Mouse (Mus musculus): ENCODE data around the gene Wdfy3. TPM values are rescaled to one million over a fixed set of nuclear protein-coding genes. Genes with fewer than 3 reads are reported as not detected.

Gene Wdfy3
- polyA plus RNA-seq, 1 experiment from 2014 or later: 17.2 TPM

GRCm38 (mm10) chr5:102071241-102071640, 1.5 kb upstream of the Wdfy3 start:
- Histone ChIP-seq H3K27me3 (replicated peaks; ENCODE audit: low read depth, poor library complexity, severe bottlenecking) (no peaks in the 10 kb centered on the region), H3K9me3 (no peaks in the 10 kb centered on the region), H3K27ac (replicated peaks) (no peak overlapping the region), H3K36me3 (replicated peaks) (peaks cover 16% of the 10 kb centered on the region), H3K4me3 (peak overlapping the region; percentile 95; the same call in 1 of the 2 replicates), H3K4me1 (peaks cover 47% of the 10 kb centered on the region)
- DNase-seq (ENCODE audit: low spot score): no peak
- 49% methylated on average over 3 of the region's 3 CpGs for WGBS

- DNase-seq (ENCODE audit: low spot score): no peak
- Histone ChIP-seq H3K27ac (replicated peaks) (peak overlapping the region; percentile 66), H3K4me3 (peak overlapping the region; percentile 95), H3K9me3 (no peaks in the 10 kb centered on the region), H3K27me3 (replicated peaks; ENCODE audit: low read depth, poor library complexity, severe bottlenecking) (no peaks in the 10 kb centered on the region), H3K36me3 (replicated peaks) (peaks cover 20% of the 10 kb centered on the region), H3K4me1 (peaks cover 47% of the 10 kb centered on the region)
- WGBS: 21% methylated on average over 4 of the region's 4 CpGs
Observed at GRCm38 (mm10) chr5:102070788-102071187, 1.1 kb upstream of the Wdfy3 start.

- H3K27ac ChIP-seq (replicated peaks): peak overlapping the region; percentile 100
- no peaks in the 10 kb centered on the region for H3K9me3 ChIP-seq
- H3K36me3 ChIP-seq (replicated peaks): peaks cover 24% of the 10 kb centered on the region
- no peak for DNase-seq (ENCODE audit: low spot score)
- peaks cover 47% of the 10 kb centered on the region for H3K4me1 ChIP-seq
- peak overlapping the region; percentile 95 for H3K4me3 ChIP-seq
- 8% methylated on average over 6 of the region's 6 CpGs for WGBS
- H3K27me3 ChIP-seq (replicated peaks; ENCODE audit: low read depth, poor library complexity, severe bottlenecking): no peaks in the 10 kb centered on the region
Observed at GRCm38 (mm10) chr5:102070414-102070768, 670 bp upstream of the Wdfy3 start.

GRCm38 (mm10) chr5:102069051-102069766, 512 bp downstream of the Wdfy3 start:
- no peaks in the 10 kb centered on the region for H3K9me3 ChIP-seq
- H3K27ac ChIP-seq (replicated peaks): peak overlapping the region; percentile 100
- peak overlapping the region; percentile 95 for H3K4me3 ChIP-seq
- peak; percentile 80 for DNase-seq (ENCODE audit: low spot score)
- under 1% methylated on average over 89 of the region's 92 CpGs for WGBS
- H3K4me1 ChIP-seq: peaks cover 50% of the 10 kb centered on the region
- no peaks in the 10 kb centered on the region for H3K27me3 ChIP-seq (replicated peaks; ENCODE audit: low read depth, poor library complexity, severe bottlenecking)
- peaks cover 31% of the 10 kb centered on the region for H3K36me3 ChIP-seq (replicated peaks)

GRCm38 (mm10) chr5:102066458-102066857, 3.3 kb downstream of the Wdfy3 start:
- Histone ChIP-seq H3K4me3 (no peak overlapping the region), H3K27ac (replicated peaks) (no peak overlapping the region), H3K27me3 (replicated peaks; ENCODE audit: low read depth, poor library complexity, severe bottlenecking) (no peaks in the 10 kb centered on the region), H3K36me3 (replicated peaks) (peaks cover 31% of the 10 kb centered on the region), H3K4me1 (peaks cover 65% of the 10 kb centered on the region), H3K9me3 (no peaks in the 10 kb centered on the region)
- DNase-seq (ENCODE audit: low spot score): no peak
- WGBS: 95% methylated on average over 6 of the region's 6 CpGs

GRCm38 (mm10) chr5:102063013-102063752, 6.5 kb downstream of the Wdfy3 start:
- 48% methylated on average over 18 of the region's 18 CpGs for WGBS
- peak; percentile 31 for DNase-seq (ENCODE audit: low spot score)
- peak overlapping the region; percentile 44; the same call in 1 of the 2 replicates for H3K27ac ChIP-seq (replicated peaks)
- H3K9me3 ChIP-seq: no peaks in the 10 kb centered on the region
- H3K4me1 ChIP-seq: peaks cover 47% of the 10 kb centered on the region
- H3K27me3 ChIP-seq (replicated peaks; ENCODE audit: low read depth, poor library complexity, severe bottlenecking): no peaks in the 10 kb centered on the region
- H3K36me3 ChIP-seq (replicated peaks): peaks cover 46% of the 10 kb centered on the region
- H3K4me3 ChIP-seq: 0 out of 2 replicates have a peak overlapping the region, but pooled peaks have one; percentile 19

- Histone ChIP-seq H3K9me3 (no peaks in the 10 kb centered on the region), H3K27ac (replicated peaks) (no peak overlapping the region), H3K4me3 (no peak overlapping the region), H3K36me3 (replicated peaks) (peaks cover 40% of the 10 kb centered on the region), H3K27me3 (replicated peaks; ENCODE audit: low read depth, poor library complexity, severe bottlenecking) (no peaks in the 10 kb centered on the region), H3K4me1 (peaks cover 43% of the 10 kb centered on the region)
- WGBS: 63% methylated on average over 5 of the region's 5 CpGs
- no peak for DNase-seq (ENCODE audit: low spot score)
Observed at GRCm38 (mm10) chr5:102061816-102062215, 7.9 kb downstream of the Wdfy3 start.

- H3K27ac ChIP-seq (replicated peaks): no peak overlapping the region
- WGBS: 59% methylated on average over 7 of the region's 7 CpGs
- H3K27me3 ChIP-seq (replicated peaks; ENCODE audit: low read depth, poor library complexity, severe bottlenecking): no peaks in the 10 kb centered on the region
- no peak overlapping the region for H3K4me3 ChIP-seq
- H3K36me3 ChIP-seq (replicated peaks): peaks cover 34% of the 10 kb centered on the region
- no peaks in the 10 kb centered on the region for H3K9me3 ChIP-seq
- peaks cover 26% of the 10 kb centered on the region for H3K4me1 ChIP-seq
- DNase-seq (ENCODE audit: low spot score): no peak
Observed at GRCm38 (mm10) chr5:102055946-102056345, 13.8 kb downstream of the Wdfy3 start.

- Histone ChIP-seq H3K9me3 (no peaks in the 10 kb centered on the region), H3K4me1 (peaks cover 26% of the 10 kb centered on the region), H3K4me3 (no peak overlapping the region), H3K36me3 (replicated peaks) (peaks cover 41% of the 10 kb centered on the region), H3K27me3 (replicated peaks; ENCODE audit: low read depth, poor library complexity, severe bottlenecking) (no peaks in the 10 kb centered on the region), H3K27ac (replicated peaks) (no peak overlapping the region)
- WGBS: 46% methylated on average over 3 of the region's 3 CpGs
- no peak for DNase-seq (ENCODE audit: low spot score)
Observed at GRCm38 (mm10) chr5:102055130-102055641, 14.5 kb downstream of the Wdfy3 start.

GRCm38 (mm10) chr5:102054511-102055093, 15.1 kb downstream of the Wdfy3 start:
- Histone ChIP-seq H3K4me3 (no peak overlapping the region), H3K27me3 (replicated peaks; ENCODE audit: low read depth, poor library complexity, severe bottlenecking) (no peaks in the 10 kb centered on the region), H3K36me3 (replicated peaks) (peaks cover 43% of the 10 kb centered on the region), H3K4me1 (peaks cover 26% of the 10 kb centered on the region), H3K9me3 (no peaks in the 10 kb centered on the region), H3K27ac (replicated peaks) (no peak overlapping the region)
- DNase-seq (ENCODE audit: low spot score): no peak
- WGBS: 79% methylated on average over 11 of the region's 11 CpGs

GRCm38 (mm10) chr5:102052906-102053305, 16.8 kb downstream of the Wdfy3 start:
- no peak for DNase-seq (ENCODE audit: low spot score)
- WGBS: 73% methylated on average over 6 of the region's 6 CpGs

GRCm38 (mm10) chr5:102052465-102052864, 17.3 kb downstream of the Wdfy3 start:
- no peaks in the 10 kb centered on the region for H3K9me3 ChIP-seq
- H3K4me3 ChIP-seq: no peak overlapping the region
- H3K4me1 ChIP-seq: peaks cover 24% of the 10 kb centered on the region
- WGBS: 93% methylated on average over 4 of the region's 4 CpGs
- H3K27ac ChIP-seq (replicated peaks): no peak overlapping the region
- H3K27me3 ChIP-seq (replicated peaks; ENCODE audit: low read depth, poor library complexity, severe bottlenecking): no peaks in the 10 kb centered on the region
- H3K36me3 ChIP-seq (replicated peaks): peaks cover 40% of the 10 kb centered on the region
- DNase-seq (ENCODE audit: low spot score): no peak

More at GRCm38 (mm10) chr5:102052906-102053305, 16.8 kb downstream of the Wdfy3 start:
- H3K4me1 ChIP-seq: peaks cover 26% of the 10 kb centered on the region
- H3K4me3 ChIP-seq: no peak overlapping the region
- H3K27ac ChIP-seq (replicated peaks): no peak overlapping the region
- peaks cover 40% of the 10 kb centered on the region for H3K36me3 ChIP-seq (replicated peaks)
- no peaks in the 10 kb centered on the region for H3K27me3 ChIP-seq (replicated peaks; ENCODE audit: low read depth, poor library complexity, severe bottlenecking)
- no peaks in the 10 kb centered on the region for H3K9me3 ChIP-seq
